Mouse (Mus musculus) lung, adult 2 months (tissue): Measurements from ENCODE around the gene Cbx1.

ENCODE experiments used
- CTCF ChIP-seq: fragments of 200-500 bp; IDR thresholded peaks from 2 replicates; pipeline ENCODE4 v1.5.1; 2011; ENCODE audit warnings: mild to moderate bottlenecking, low read length, control low read depth; ENCODE audit not compliant: insufficient read depth
- POLR2A ChIP-seq: fragments of 200-500 bp; IDR thresholded peaks from 2 replicates; pipeline ENCODE4 v1.6.1; 2011; ENCODE audit warnings: low read depth, mild to moderate bottlenecking, control low read depth, low read length, borderline replicate concordance; ENCODE audit errors: extremely low read depth

- no peak for TF ChIP-seq CTCF
- no peak for TF ChIP-seq POLR2A
Observed at GRCm38 (mm10) chr11:96839428-96839827, 50.5 kb downstream of the Cbx1 start.
